Mouse (Mus musculus): ENCODE measurements around the gene Itgb3.

DNA sequence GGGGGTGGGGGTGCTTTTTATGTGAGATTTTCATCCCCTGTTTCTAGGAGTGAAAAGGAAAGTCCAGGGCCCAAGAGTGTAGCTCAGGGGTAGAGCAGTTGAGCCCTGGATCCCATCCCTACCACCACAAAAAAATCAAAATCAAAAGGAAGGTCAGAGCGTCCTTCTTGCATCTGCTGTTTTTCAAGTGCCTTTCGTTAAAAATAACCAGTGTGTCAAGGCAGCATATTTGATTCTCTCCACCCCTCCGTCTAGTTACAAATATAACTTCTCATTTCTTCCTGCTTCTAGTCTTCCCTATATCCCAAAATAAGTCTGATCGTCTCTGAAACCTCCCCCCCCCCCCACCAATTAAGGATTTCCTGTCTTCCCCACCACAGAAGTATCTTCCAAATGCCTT is 49.7 kb upstream of the Itgb3 start:
- TF ChIP-seq POLR2A (IDR thresholded peaks at IDR 0.05; ENCODE audit: control insufficient read depth, extremely low read depth, insufficient read depth, low read length, poor library complexity) = no peak
- no peak for TF ChIP-seq CTCF (IDR thresholded peaks at IDR 0.05; ENCODE audit: borderline replicate concordance, control insufficient read depth, extremely low read depth, insufficient read depth, low read length, poor library complexity)

Measured in thymus, adult 2 months (tissue).